Mouse (Mus musculus) forebrain, embryonic 12.5 days (tissue): ENCODE measurements around the gene Tomm70a. TPM values are rescaled to one million over a fixed set of nuclear protein-coding genes. Genes with fewer than 3 reads are reported as not detected.

Experiments used
- ATAC-seq: fragments of 200-750 bp; cut with Nextera tagmentation; 2 replicates; pipeline ENCODE4 v1.8.0; 2017; ENCODE audit warnings: moderate TSS enrichment; ENCODE audit not compliant: low FRiP score
- H3K27ac ChIP-seq: fragments of 300-500 bp; sonication (generic); 2 replicates; pipeline ENCODE4 v1.5.1; 2016; ENCODE audit warnings: mild to moderate bottlenecking
- H3K27me3 ChIP-seq: fragments of 300-500 bp; sonication (generic); 2 replicates; pipeline ENCODE4 v1.6.1; 2016; ENCODE audit warnings: mild to moderate bottlenecking
- H3K36me3 ChIP-seq: fragments of 300-500 bp; sonication (generic); replicated peaks from 2 replicates; pipeline ENCODE4 v1.6.1; 2016; ENCODE audit warnings: mild to moderate bottlenecking
- H3K4me1 ChIP-seq: fragments of 300-500 bp; sonication (generic); 2 replicates; pipeline ENCODE4 v1.6.1; 2016
- H3K4me2 ChIP-seq: fragments of 300-500 bp; sonication (generic); 2 replicates; pipeline ENCODE4 v1.6.1; 2016; ENCODE audit warnings: mild to moderate bottlenecking, moderate library complexity
- H3K4me3 ChIP-seq: fragments of 300-500 bp; sonication (generic); replicated peaks from 2 replicates; pipeline ENCODE4 v1.5.1; 2016; ENCODE audit warnings: mild to moderate bottlenecking
- H3K9ac ChIP-seq: fragments of 300-500 bp; sonication (generic); 2 replicates; pipeline ENCODE4 v1.6.1; 2016; ENCODE audit warnings: mild to moderate bottlenecking
- H3K9me3 ChIP-seq: fragments of 300-500 bp; sonication (generic); 2 replicates; pipeline ENCODE4 v1.6.1; 2016
- WGBS: fragments of 180-500 bp; shearing (Covaris S2); methylation state at CpG from one replicate; pipeline ENCODE4 v1.1.7; 2016; 5-methylcytosine and 5-hydroxymethylcytosine counted together
- polyA plus RNA-seq: library from polyadenylated mRNA; unstranded; fragments of >200 nt; fragmentation: Nextera tagmentation; extraction: Ambion mirVana; gene quantifications from 2 replicates; pipeline ENCODE4 v1.2.1, GENCODE M21; 2016

The Tomm70a gene
- polyA plus RNA-seq, 1 experiment from 2014 or later, result 62.6 TPM

DNA sequence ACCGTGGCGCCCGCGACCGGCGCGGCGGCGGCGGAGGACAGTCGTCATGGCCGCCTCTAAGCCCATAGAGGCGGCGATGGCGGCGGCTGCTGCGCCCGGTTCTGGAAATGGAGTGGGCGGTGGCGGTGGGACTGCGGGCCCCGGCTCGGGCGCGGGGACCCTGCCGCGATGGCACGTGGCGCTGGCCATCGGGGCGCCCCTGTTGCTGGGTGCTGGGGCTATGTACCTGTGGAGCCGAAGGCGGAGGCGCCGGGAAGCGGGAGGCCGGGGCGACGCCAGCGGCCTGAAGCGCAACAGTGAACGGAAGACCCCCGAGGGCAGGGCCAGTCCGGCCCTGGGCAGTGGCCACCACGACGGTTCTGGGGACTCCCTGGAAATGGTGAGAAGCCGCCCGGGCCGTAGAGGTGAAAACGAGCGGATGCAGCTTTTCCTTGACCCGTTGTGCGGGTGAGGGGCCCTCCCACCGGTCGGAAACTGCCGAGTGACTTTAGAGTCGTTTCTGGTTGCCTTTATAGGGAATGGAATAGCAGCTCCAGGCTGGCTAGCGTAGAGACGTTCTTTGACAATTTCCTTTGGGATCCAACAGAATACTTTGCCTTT, 413 bp downstream of the Tomm70a start:
- under 1% methylated on average over 57 of the region's 59 CpGs for WGBS
- Histone ChIP-seq H3K27me3 (no peaks in the 10 kb centered on the region), H3K9ac (peak overlapping the region; percentile 93), H3K9me3 (no peaks in the 10 kb centered on the region), H3K4me1 (peaks cover 16% of the 10 kb centered on the region), H3K36me3 (no peaks in the 10 kb centered on the region), H3K4me3 (peak overlapping the region; percentile 97), H3K4me2 (peak overlapping the region; percentile 73), H3K27ac (peak overlapping the region; percentile 93)
- no peak; the same call in 1 of the 2 replicates for ATAC-seq

GRCm38 (mm10) chr16:57122682-57123445, 1.4 kb downstream of the Tomm70a start:
- ATAC-seq, result no peak
- 66% methylated on average over 6 of the region's 6 CpGs for WGBS

DNA sequence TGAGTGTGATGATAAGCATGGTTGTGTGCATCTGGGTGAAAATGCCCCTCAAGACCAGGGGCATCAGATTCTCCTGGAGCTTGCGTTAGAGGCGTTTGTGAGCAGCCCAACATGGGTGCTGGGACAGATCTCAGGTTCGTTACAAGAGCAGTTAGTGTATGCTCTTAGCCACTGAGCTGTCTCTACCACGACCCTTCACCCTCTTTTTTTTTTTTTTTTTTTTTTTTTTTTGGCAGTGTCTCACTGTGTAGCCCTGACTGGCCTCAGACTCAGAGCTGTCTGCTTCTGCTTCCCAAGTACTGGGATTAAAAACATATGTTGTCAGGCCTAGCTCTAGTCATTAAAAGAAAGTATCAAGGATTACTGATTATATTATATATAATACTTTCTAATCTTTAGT, 4.8 kb downstream of the Tomm70a start:
- Histone ChIP-seq H3K27me3 (no peaks in the 10 kb centered on the region), H3K4me1 (peaks cover 21% of the 10 kb centered on the region), H3K4me3 (no peak overlapping the region), H3K9me3 (no peaks in the 10 kb centered on the region), H3K27ac (no peak overlapping the region), H3K36me3 (no peaks in the 10 kb centered on the region), H3K4me2 (no peak overlapping the region), H3K9ac (no peak overlapping the region)
- WGBS, result 74% methylated on average over 4 of the region's 4 CpGs
- no peak for ATAC-seq

More at GRCm38 (mm10) chr16:57122682-57123445, 1.4 kb downstream of the Tomm70a start:
- Histone ChIP-seq H3K36me3 (no peaks in the 10 kb centered on the region), H3K4me2 (peak overlapping the region; percentile 73), H3K27me3 (no peaks in the 10 kb centered on the region), H3K4me3 (peak overlapping the region; percentile 97), H3K4me1 (peaks cover 16% of the 10 kb centered on the region), H3K9me3 (no peaks in the 10 kb centered on the region), H3K27ac (no peak overlapping the region), H3K9ac (peak overlapping the region; percentile 93)

DNA sequence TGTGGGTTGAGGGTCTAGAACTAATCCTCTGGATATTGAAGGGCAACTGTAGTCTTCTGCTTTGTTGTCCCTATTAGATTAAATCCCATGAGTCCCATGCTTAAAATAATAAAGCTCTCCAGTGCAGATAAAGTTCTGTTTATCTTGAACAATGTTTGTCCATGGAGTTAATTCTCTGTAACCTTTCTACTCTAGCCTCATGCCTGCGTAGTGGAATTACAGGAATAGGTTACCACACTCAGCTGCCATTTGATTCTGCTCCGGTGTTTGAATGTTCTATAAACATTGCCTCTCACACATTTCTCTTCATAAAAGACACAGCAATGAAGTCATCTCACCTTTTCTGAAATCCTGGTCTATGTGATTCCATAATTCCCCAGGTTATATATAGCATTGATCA, 6.3 kb downstream of the Tomm70a start:
- Histone ChIP-seq H3K9me3 (no peaks in the 10 kb centered on the region), H3K4me2 (no peak overlapping the region), H3K36me3 (no peaks in the 10 kb centered on the region), H3K4me3 (no peak overlapping the region), H3K9ac (no peak overlapping the region), H3K4me1 (peaks cover 20% of the 10 kb centered on the region), H3K27ac (no peak overlapping the region), H3K27me3 (no peaks in the 10 kb centered on the region)
- 95% methylated on average over 2 of the region's 2 CpGs for WGBS
- ATAC-seq, result no peak

- WGBS, result 88% methylated on average over 3 of the region's 3 CpGs
- Histone ChIP-seq H3K27ac (no peak overlapping the region), H3K4me2 (no peak overlapping the region), H3K4me3 (no peak overlapping the region), H3K9ac (no peak overlapping the region), H3K9me3 (no peaks in the 10 kb centered on the region), H3K27me3 (no peaks in the 10 kb centered on the region), H3K36me3 (peaks cover 14% of the 10 kb centered on the region), H3K4me1 (peaks cover 10% of the 10 kb centered on the region)
- no peak for ATAC-seq
These were observed 9.4 kb downstream of the Tomm70a start for GRCm38 (mm10) chr16:57130752-57131400.

DNA sequence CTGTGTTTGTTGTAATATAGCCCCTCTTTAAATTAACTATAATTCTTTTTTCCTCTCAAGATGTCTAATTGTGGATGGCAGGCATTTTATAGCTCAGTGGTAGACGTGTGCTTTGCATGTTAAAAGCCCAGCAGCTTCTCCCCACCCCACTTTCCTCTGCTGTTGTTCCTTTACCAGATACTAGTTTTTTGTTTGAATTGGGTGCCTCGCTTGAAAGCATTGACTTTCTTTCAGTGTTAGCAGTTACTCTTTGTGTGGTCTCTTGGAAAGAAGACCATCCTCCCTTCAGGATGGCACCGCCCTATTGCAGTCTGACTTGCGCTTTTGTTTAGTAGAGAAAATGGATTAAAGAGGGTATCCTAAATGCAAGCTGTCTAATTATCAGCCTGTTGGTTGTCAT, 10.0 kb downstream of the Tomm70a start:
- Histone ChIP-seq H3K4me1 (peaks cover 10% of the 10 kb centered on the region), H3K4me3 (no peak overlapping the region), H3K36me3 (peaks cover 18% of the 10 kb centered on the region), H3K4me2 (no peak overlapping the region), H3K9me3 (no peaks in the 10 kb centered on the region), H3K27ac (no peak overlapping the region), H3K9ac (no peak overlapping the region), H3K27me3 (no peaks in the 10 kb centered on the region)
- no peak for ATAC-seq
- 55% methylated on average over 4 of the region's 4 CpGs for WGBS

GRCm38 (mm10) chr16:57132326-57132725, 10.8 kb downstream of the Tomm70a start:
- no peak for ATAC-seq
- 88% methylated on average over 1 of the region's 1 CpGs for WGBS
- no peak overlapping the region for H3K27ac ChIP-seq

DNA sequence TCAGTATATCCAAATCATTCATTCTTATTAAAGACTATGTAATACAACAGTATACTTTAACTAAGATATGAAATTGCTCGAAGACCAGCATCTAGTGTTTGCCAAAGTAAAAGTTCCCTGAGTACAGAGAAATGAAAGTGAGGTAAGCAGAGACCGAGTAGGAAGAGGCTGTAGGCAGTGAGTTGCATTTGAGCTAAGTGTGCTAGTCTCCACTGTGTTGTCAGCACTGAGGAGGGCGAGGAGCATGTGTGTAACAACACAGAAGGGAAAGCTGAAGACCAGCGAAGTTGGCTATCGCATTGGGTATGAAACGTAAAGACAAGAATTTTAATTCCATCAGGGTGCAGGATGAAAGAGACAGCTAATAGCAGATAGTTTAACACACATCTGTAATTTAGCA, 12.1 kb downstream of the Tomm70a start:
- H3K27me3 ChIP-seq, result no peaks in the 10 kb centered on the region
- WGBS, result 94% methylated on average over 6 of the region's 6 CpGs
- no peak for ATAC-seq
- peaks cover 30% of the 10 kb centered on the region for H3K36me3 ChIP-seq
- H3K4me2 ChIP-seq, result no peak overlapping the region
- H3K27ac ChIP-seq, result no peak overlapping the region
- H3K9ac ChIP-seq, result no peak overlapping the region
- no peak overlapping the region for H3K4me3 ChIP-seq
- no peaks in the 10 kb centered on the region for H3K9me3 ChIP-seq
- peaks cover 10% of the 10 kb centered on the region; the same call in 1 of the 2 replicates for H3K4me1 ChIP-seq

More at GRCm38 (mm10) chr16:57132326-57132725, 10.8 kb downstream of the Tomm70a start:
- Histone ChIP-seq H3K4me3 (no peak overlapping the region), H3K9me3 (no peaks in the 10 kb centered on the region), H3K4me1 (peaks cover 10% of the 10 kb centered on the region), H3K36me3 (peaks cover 23% of the 10 kb centered on the region), H3K4me2 (no peak overlapping the region), H3K27me3 (no peaks in the 10 kb centered on the region), H3K9ac (no peak overlapping the region)

DNA sequence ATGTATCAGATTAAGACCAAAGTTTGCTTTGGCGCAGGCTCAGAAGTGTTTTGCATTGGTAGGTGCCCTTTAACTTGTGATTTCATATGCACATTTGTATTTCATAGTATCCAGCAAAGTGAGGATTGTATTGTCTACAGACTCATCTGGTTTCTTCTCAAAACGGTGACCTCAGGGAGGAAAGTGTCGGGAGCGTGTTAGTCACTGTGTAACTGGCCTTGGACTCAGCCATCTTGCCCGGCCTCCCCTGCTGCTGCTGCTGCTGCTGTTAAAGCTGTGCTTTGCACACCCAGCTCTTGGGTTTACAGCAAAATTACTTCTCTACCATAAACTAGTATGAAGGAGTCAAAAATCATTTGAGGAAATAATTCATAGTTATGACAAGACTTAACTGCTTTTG, 23.2 kb downstream of the Tomm70a start:
- WGBS, result 92% methylated on average over 5 of the region's 5 CpGs
- Histone ChIP-seq H3K4me1 (no peaks in the 10 kb centered on the region), H3K4me2 (no peak overlapping the region), H3K27ac (no peak overlapping the region), H3K9me3 (no peaks in the 10 kb centered on the region), H3K9ac (no peak overlapping the region), H3K4me3 (no peak overlapping the region), H3K36me3 (peaks cover 49% of the 10 kb centered on the region), H3K27me3 (no peaks in the 10 kb centered on the region)
- no peak for ATAC-seq

DNA sequence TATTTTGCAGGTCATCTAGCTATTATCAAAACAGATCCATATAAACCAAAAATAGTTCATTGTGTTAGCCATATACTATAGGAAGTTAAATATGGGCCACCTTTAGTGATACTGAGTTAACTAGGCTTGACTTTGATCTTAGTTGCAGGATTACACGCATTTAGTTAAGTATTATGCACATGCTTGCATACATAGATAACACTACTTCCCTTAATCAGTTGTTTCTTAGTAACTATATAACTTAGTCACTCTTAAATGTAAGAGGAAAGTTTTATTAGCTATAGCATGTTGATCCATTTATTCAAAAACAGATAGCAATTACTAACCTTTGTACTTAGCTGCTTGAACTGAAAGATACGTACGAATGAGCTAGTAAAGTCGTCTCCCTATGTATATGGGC, 29.9 kb downstream of the Tomm70a start:
- no peaks in the 10 kb centered on the region for H3K27me3 ChIP-seq
- no peaks in the 10 kb centered on the region for H3K4me1 ChIP-seq
- no peak overlapping the region for H3K27ac ChIP-seq
- 97% methylated on average over 4 of the region's 4 CpGs for WGBS
- no peak for ATAC-seq
- H3K9me3 ChIP-seq, result no peaks in the 10 kb centered on the region
- no peak overlapping the region for H3K4me3 ChIP-seq
- H3K4me2 ChIP-seq, result no peak overlapping the region
- no peak overlapping the region for H3K9ac ChIP-seq
- H3K36me3 ChIP-seq, result peaks cover 58% of the 10 kb centered on the region

DNA sequence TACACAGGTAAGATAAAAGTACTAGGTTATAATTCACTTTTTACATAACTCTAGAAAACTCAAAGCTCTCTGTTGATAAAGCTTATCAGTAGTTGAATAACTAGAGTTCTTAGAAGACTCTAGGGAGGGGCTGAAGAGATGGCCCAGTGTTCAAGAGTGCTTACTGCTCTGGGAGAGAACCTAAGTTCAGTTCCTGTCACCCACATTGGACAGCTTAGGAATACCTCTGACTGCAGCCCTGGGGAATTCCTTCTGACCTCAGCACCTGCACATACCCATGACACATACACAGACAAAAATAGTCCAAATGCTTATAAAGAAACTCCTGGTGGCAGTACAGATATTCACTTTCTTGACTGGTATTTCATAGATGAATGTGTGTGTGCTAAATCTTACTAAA, 34.4 kb downstream of the Tomm70a start:
- no peak for ATAC-seq

GRCm38 (mm10) chr16:57157076-57157475, 35.6 kb downstream of the Tomm70a start:
- 90% methylated on average over 4 of the region's 4 CpGs for WGBS
- Histone ChIP-seq H3K9ac (no peak overlapping the region), H3K27me3 (no peaks in the 10 kb centered on the region), H3K4me1 (no peaks in the 10 kb centered on the region), H3K4me2 (no peak overlapping the region), H3K4me3 (no peak overlapping the region), H3K27ac (no peak overlapping the region), H3K9me3 (no peaks in the 10 kb centered on the region), H3K36me3 (peaks cover 58% of the 10 kb centered on the region)
- no peak for ATAC-seq

More for the DNA sequence above, 34.4 kb downstream of the Tomm70a start:
- H3K27me3 ChIP-seq, result no peaks in the 10 kb centered on the region
- H3K4me1 ChIP-seq, result no peaks in the 10 kb centered on the region
- no peak overlapping the region for H3K4me2 ChIP-seq
- H3K9me3 ChIP-seq, result no peaks in the 10 kb centered on the region
- no peak overlapping the region for H3K9ac ChIP-seq
- H3K4me3 ChIP-seq, result no peak overlapping the region
- peaks cover 60% of the 10 kb centered on the region for H3K36me3 ChIP-seq
- H3K27ac ChIP-seq, result no peak overlapping the region
